Mouse (Mus musculus) spleen, adult 2 months (tissue): ENCODE results near the gene Clec10a. TPM values are rescaled to one million over a fixed set of nuclear protein-coding genes. Genes with fewer than 3 reads are reported as not detected.

ENCODE experiments used
- DNase-seq, 2 experiments: peaks; one replicate each; pipeline versions ENCODE4 v3.0.0 to v3.0.0-alpha.2; 2012 to 2021; ENCODE audit warnings: low spot score in 2 of 2, low read depth in 1 of 2
- H3K27ac ChIP-seq: fragments of 200-500 bp; 2 replicates; pipeline ENCODE4 v1.5.1; 2012; ENCODE audit warnings: low read length, inconsistent platforms; ENCODE audit not compliant: insufficient read depth
- H3K27me3 ChIP-seq: fragments of 200-500 bp; 2 replicates; pipeline ENCODE4 v1.6.1; 2012; ENCODE audit warnings: mild to moderate bottlenecking, moderate library complexity, low read length, inconsistent platforms; ENCODE audit not compliant: control insufficient read depth, insufficient read depth
- H3K36me3 ChIP-seq: fragments of 200-500 bp; 2 replicates; pipeline ENCODE4 v1.6.1; 2012; ENCODE audit warnings: mild to moderate bottlenecking, low read length, inconsistent platforms; ENCODE audit not compliant: control insufficient read depth, insufficient read depth
- H3K4me1 ChIP-seq: fragments of 200-500 bp; 2 replicates; pipeline ENCODE4 v1.6.1; 2011; ENCODE audit warnings: inconsistent platforms; ENCODE audit not compliant: control insufficient read depth, insufficient read depth, insufficient read length
- H3K4me3 ChIP-seq: fragments of 200-500 bp; 2 replicates; pipeline ENCODE4 v1.5.1; 2011; ENCODE audit warnings: mild to moderate bottlenecking, inconsistent platforms; ENCODE audit not compliant: insufficient read depth, insufficient read length; ENCODE audit errors: extremely low read depth
- CTCF ChIP-seq: fragments of 200-500 bp; IDR thresholded peaks from 2 replicates; pipeline ENCODE4 v1.5.1; 2011; ENCODE audit warnings: mild to moderate bottlenecking, inconsistent platforms; ENCODE audit not compliant: insufficient read depth, insufficient read length, insufficient replicate concordance; ENCODE audit errors: extremely low read depth
- POLR2A ChIP-seq: fragments of 200-500 bp; IDR thresholded peaks from 2 replicates; pipeline ENCODE4 v1.6.1; 2011; ENCODE audit warnings: low read depth, low read length, inconsistent platforms
- WGBS: fragments of 180-500 bp; shearing (Covaris S2); methylation state at CpG from one replicate; pipeline ENCODE4 v1.1.7; 2018; 5-methylcytosine and 5-hydroxymethylcytosine counted together
- polyA plus RNA-seq: library from polyadenylated mRNA; depleted of rRNA; stranded (reverse); fragments of >200 nt; gene quantifications from 2 replicates; pipeline ENCODE4 v1.2.3, GENCODE M21; 2012; rRNA removed

Gene Clec10a
- polyA plus RNA-seq, 1 experiment: 4.1 TPM

GRCm38 (mm10) chr11:70214856-70215209 lies 58.8 kb downstream of the Clec10a start:
- no peak overlapping the region for H3K4me3 ChIP-seq
- no peak for DNase-seq
- no peak overlapping the region for H3K27ac ChIP-seq
- 18% methylated on average over 18 of the region's 18 CpGs for WGBS
- TF ChIP-seq POLR2A (no peak), CTCF (no peak)
- peaks cover 11% of the 10 kb centered on the region; the same call in 1 of the 2 replicates for H3K4me1 ChIP-seq
- peaks cover 18% of the 10 kb centered on the region for H3K27me3 ChIP-seq
- no peaks in the 10 kb centered on the region for H3K36me3 ChIP-seq

GRCm38 (mm10) chr11:70215301-70215700 lies 59.3 kb downstream of the Clec10a start:
- Histone ChIP-seq H3K36me3 (no peaks in the 10 kb centered on the region), H3K4me1 (peaks cover 15% of the 10 kb centered on the region), H3K4me3 (no peak overlapping the region), H3K27ac (no peak overlapping the region), H3K27me3 (peaks cover 18% of the 10 kb centered on the region)
- DNase-seq: no peak
- WGBS: 39% methylated on average over 22 of the region's 22 CpGs
- no peak for TF ChIP-seq CTCF
- TF ChIP-seq POLR2A: no peak

GRCm38 (mm10) chr11:70216103-70216502 lies 60.1 kb downstream of the Clec10a start:
- no peaks in the 10 kb centered on the region for H3K36me3 ChIP-seq
- H3K4me1 ChIP-seq: peaks cover 15% of the 10 kb centered on the region
- no peak for DNase-seq
- H3K27me3 ChIP-seq: peaks cover 18% of the 10 kb centered on the region
- TF ChIP-seq CTCF (no peak), POLR2A (no peak)
- no peak overlapping the region for H3K27ac ChIP-seq
- WGBS: 90% methylated on average over 3 of the region's 3 CpGs
- H3K4me3 ChIP-seq: no peak overlapping the region

GRCm38 (mm10) chr11:70218039-70218438 lies 62.0 kb downstream of the Clec10a start:
- peaks cover 18% of the 10 kb centered on the region for H3K27me3 ChIP-seq
- H3K36me3 ChIP-seq: no peaks in the 10 kb centered on the region
- 86% methylated on average over 4 of the region's 4 CpGs for WGBS
- DNase-seq: no peak
- peaks cover 15% of the 10 kb centered on the region for H3K4me1 ChIP-seq
- H3K27ac ChIP-seq: no peak overlapping the region
- no peak overlapping the region for H3K4me3 ChIP-seq
- TF ChIP-seq CTCF (no peak), POLR2A (no peak)

- 90% methylated on average over 15 of the region's 15 CpGs for whole genome bisulfite sequencing
- Histone ChIP-seq H3K27ac (no peak overlapping the region), H3K36me3 (no peaks in the 10 kb centered on the region), H3K27me3 (peaks cover 13% of the 10 kb centered on the region), H3K4me3 (no peak overlapping the region), H3K4me1 (peaks cover 14% of the 10 kb centered on the region)
- DNase-seq: no peak
- no peak for TF ChIP-seq POLR2A
- no peak for TF ChIP-seq CTCF
These were observed 62.9 kb downstream of the Clec10a start for GRCm38 (mm10) chr11:70218741-70219470.

- Histone ChIP-seq H3K4me1 (peaks cover 6% of the 10 kb centered on the region; the same call in 1 of the 2 replicates), H3K27ac (peak overlapping the region; percentile 59; the same call in 1 of the 2 replicates), H3K36me3 (no peaks in the 10 kb centered on the region), H3K27me3 (peaks cover 3% of the 10 kb centered on the region), H3K4me3 (peak overlapping the region; percentile 71; the same call in 1 of the 2 replicates)
- TF ChIP-seq POLR2A: no peak
- no peak for TF ChIP-seq CTCF
- WGBS: 71% methylated on average over 7 of the region's 7 CpGs
- DNase-seq: no peak
These were observed 63.9 kb downstream of the Clec10a start for GRCm38 (mm10) chr11:70219873-70220272.

GRCm38 (mm10) chr11:70220323-70220722 lies 64.3 kb downstream of the Clec10a start:
- Histone ChIP-seq H3K27ac (peak overlapping the region; percentile 59), H3K27me3 (0 out of 2 replicates have a peak, but pooled peaks cover under 1% of the 10 kb centered on the region), H3K4me1 (peaks cover 6% of the 10 kb centered on the region; the same call in 1 of the 2 replicates), H3K4me3 (peak overlapping the region; percentile 71), H3K36me3 (no peaks in the 10 kb centered on the region)
- no peak for DNase-seq
- WGBS: 5% methylated on average over 24 of the region's 24 CpGs
- TF ChIP-seq CTCF: no peak
- TF ChIP-seq POLR2A: no peak

Other genes starting within 250 kb of the Clec10a start
- 119 and 145 TPM in 2 replicates for gene Gps2, start 242.3 kb upstream of the Clec10a start, polyA plus RNA-seq
- 219 and 257 TPM in 2 replicates for gene Eif5a, start 234.2 kb upstream of the Clec10a start, polyA plus RNA-seq
- 0.36 TPM in 2 replicates for gene Ybx2, start 220.4 kb upstream of the Clec10a start, polyA plus RNA-seq
- 6.1 and 6.2 TPM in 2 replicates for gene Slc2a4, start 208.0 kb upstream of the Clec10a start, polyA plus RNA-seq
- gene Cldn7, start 191.4 kb upstream of the Clec10a start, polyA plus RNA-seq: 1.2 and 2.0 TPM in 2 replicates
- 75.8 and 87.9 TPM in 2 replicates for gene Ctdnep1, start 175.0 kb upstream of the Clec10a start, polyA plus RNA-seq
- 32.5 and 33.3 TPM in 2 replicates for gene Elp5, start 173.7 kb upstream of the Clec10a start, polyA plus RNA-seq
- gene Gabarap, start 165.1 kb upstream of the Clec10a start, polyA plus RNA-seq: 235 and 251 TPM in 2 replicates
- 13.8 and 21.4 TPM in 2 replicates for gene Phf23, start 160.4 kb upstream of the Clec10a start, polyA plus RNA-seq
- gene Dvl2, start 155.6 kb upstream of the Clec10a start, polyA plus RNA-seq: 21.4 and 22.3 TPM in 2 replicates
- 29.5 and 37.0 TPM in 2 replicates for gene Acadvl, start 140.8 kb upstream of the Clec10a start, polyA plus RNA-seq
- gene Dlg4, start 139.3 kb upstream of the Clec10a start, polyA plus RNA-seq: 10.3 and 13.3 TPM in 2 replicates
- 0.09 TPM in 1 of 2 replicates, not detected in the other for gene Asgr1, start 102.1 kb upstream of the Clec10a start, polyA plus RNA-seq
- gene Asgr2, start 63.6 kb upstream of the Clec10a start, polyA plus RNA-seq: 0.45 and 0.51 TPM in 2 replicates
- 0.35 and 0.50 TPM in 2 replicates for gene Mgl2, start 25.9 kb upstream of the Clec10a start, polyA plus RNA-seq
- 0.32 and 0.40 TPM in 2 replicates for gene Slc16a11, start 56.6 kb downstream of the Clec10a start, polyA plus RNA-seq
- 5.3 and 5.6 TPM in 2 replicates for gene Slc16a13, start 64.9 kb downstream of the Clec10a start, polyA plus RNA-seq
- 3.7 and 5.6 TPM in 2 replicates for gene Bcl6b, start 73.6 kb downstream of the Clec10a start, polyA plus RNA-seq
- 60.0 and 85.5 TPM in 2 replicates for gene 0610010K14Rik, start 81.7 kb downstream of the Clec10a start, polyA plus RNA-seq
- gene Gm21988, start 83.6 kb downstream of the Clec10a start, polyA plus RNA-seq: 5.1 and 5.8 TPM in 2 replicates
- gene Rnasek, start 83.6 kb downstream of the Clec10a start, polyA plus RNA-seq: 83.7 and 101 TPM in 2 replicates
- gene Alox12, start 99.2 kb downstream of the Clec10a start, polyA plus RNA-seq: 21.1 and 21.4 TPM in 2 replicates
- 0.12 and 0.13 TPM in 2 replicates for gene Alox12e, start 166.4 kb downstream of the Clec10a start, polyA plus RNA-seq
- 2.5 and 4.1 TPM in 2 replicates for gene Alox15, start 195.8 kb downstream of the Clec10a start, polyA plus RNA-seq